Mouse (Mus musculus): ENCODE measurements around the gene Lta.

DNA sequence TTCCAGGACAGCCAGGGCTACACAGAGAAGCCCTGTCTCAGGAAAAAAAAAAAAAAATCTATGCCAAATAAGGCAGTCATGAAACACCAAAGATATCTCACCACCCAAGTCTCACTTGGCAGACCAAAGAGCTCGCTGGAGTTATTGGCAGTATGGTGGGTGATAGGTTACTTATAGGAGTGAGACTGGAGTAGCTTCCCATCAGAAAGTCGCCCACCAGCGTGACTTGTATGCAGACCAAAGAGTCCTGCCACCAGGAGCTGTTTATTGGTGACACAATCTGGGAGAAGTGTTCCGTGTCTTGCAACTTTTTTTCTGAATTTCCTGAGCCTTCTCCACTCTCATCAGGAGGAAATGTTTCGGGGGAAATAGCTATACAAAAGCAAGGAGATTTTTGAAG lies 34.5 kb upstream of the Lta start:
- TF ChIP-seq CTCF (IDR thresholded peaks at IDR 0.05; ENCODE audit: low read depth, low read length), result no peak
- no peak for TF ChIP-seq GATA1 (IDR thresholded peaks at IDR 0.05; ENCODE audit: borderline replicate concordance, low read length)
